Mouse (Mus musculus) midbrain, embryonic 13.5 days (tissue): Measurements from ENCODE around the gene Tctn1. TPM values are rescaled to one million over a fixed set of nuclear protein-coding genes. Genes with fewer than 3 reads are reported as not detected.

Experiments
- ATAC-seq: fragments of 200-750 bp; cut with Nextera tagmentation; 2 replicates; pipeline ENCODE4 v1.8.0; 2017; ENCODE audit warnings: mild to moderate bottlenecking, moderate TSS enrichment, moderate library complexity
- H3K27ac ChIP-seq: fragments of 300-500 bp; sonication (generic); 2 replicates; pipeline ENCODE4 v1.5.1; 2015; ENCODE audit warnings: inconsistent platforms, mild to moderate bottlenecking, moderate library complexity
- H3K27me3 ChIP-seq: fragments of 300-500 bp; sonication (generic); 2 replicates; pipeline ENCODE4 v1.6.1; 2015; ENCODE audit warnings: mild to moderate bottlenecking, inconsistent platforms
- H3K36me3 ChIP-seq: fragments of 300-500 bp; sonication (generic); 2 replicates; pipeline ENCODE4 v1.6.1; 2015; ENCODE audit warnings: mild to moderate bottlenecking, inconsistent platforms
- H3K4me1 ChIP-seq: fragments of 300-500 bp; sonication (generic); replicated peaks from 2 replicates; pipeline ENCODE4 v1.6.1; 2015; ENCODE audit warnings: inconsistent platforms
- H3K4me2 ChIP-seq: fragments of 300-500 bp; sonication (generic); replicated peaks from 2 replicates; pipeline ENCODE4 v1.6.1; 2015; ENCODE audit warnings: moderate library complexity, mild to moderate bottlenecking, inconsistent platforms
- H3K4me3 ChIP-seq: fragments of 300-500 bp; sonication (generic); replicated peaks from 2 replicates; pipeline ENCODE4 v1.5.1; 2015; ENCODE audit warnings: mild to moderate bottlenecking, inconsistent platforms
- H3K9ac ChIP-seq: fragments of 300-500 bp; sonication (generic); replicated peaks from 2 replicates; pipeline ENCODE4 v1.6.1; 2015; ENCODE audit warnings: mild to moderate bottlenecking, inconsistent platforms
- H3K9me3 ChIP-seq: fragments of 300-500 bp; sonication (generic); 2 replicates; pipeline ENCODE4 v1.6.1; 2016; ENCODE audit warnings: mild to moderate bottlenecking, inconsistent platforms
- WGBS: fragments of 180-500 bp; shearing (Covaris S2); methylation state at CpG from one replicate; pipeline ENCODE4 v1.1.7; 2015; 5-methylcytosine and 5-hydroxymethylcytosine counted together
- polyA plus RNA-seq: library from polyadenylated mRNA; unstranded; fragments of >200 nt; fragmentation: Nextera tagmentation; extraction: Ambion mirVana; gene quantifications from 2 replicates; pipeline ENCODE4 v1.2.1, GENCODE M21; 2015

Tctn1 gene
- polyA plus RNA-seq, 1 experiment from 2014 or later: 6.4 TPM

- H3K27ac ChIP-seq: peak within 1 kb of the TSS; percentile 92
- peak within 1 kb of the TSS; percentile 90 for H3K9ac ChIP-seq
- peaks cover 21% of the 10 kb centered on the region for H3K36me3 ChIP-seq
- under 1% methylated on average over 70 of the region's 114 CpGs for WGBS
- H3K27me3 ChIP-seq: no peaks in the 10 kb centered on the region
- H3K4me2 ChIP-seq: peak within 1 kb of the TSS; percentile 99
- H3K9me3 ChIP-seq: no peaks in the 10 kb centered on the region
- H3K4me1 ChIP-seq: peaks cover 27% of the 10 kb centered on the region
- ATAC-seq: peak; percentile 94
- H3K4me3 ChIP-seq: peak within 1 kb of the TSS; percentile 95
Observed at GRCm38 (mm10) chr5:122284183-122285028, 20.1 kb upstream of the Tctn1 start, which contains the start of gene Pptc7. Pptc7 (plus strand) TSS chr5:122284365.

- Histone ChIP-seq H3K4me1 (peaks cover 27% of the 10 kb centered on the region), H3K4me3 (peak overlapping the region; percentile 95), H3K36me3 (peaks cover 18% of the 10 kb centered on the region), H3K9ac (no peak overlapping the region), H3K27me3 (no peaks in the 10 kb centered on the region), H3K4me2 (peak overlapping the region; percentile 99), H3K27ac (no peak overlapping the region), H3K9me3 (no peaks in the 10 kb centered on the region)
- WGBS: 33% methylated on average over 2 of the region's 2 CpGs
- ATAC-seq: no peak
Observed at GRCm38 (mm10) chr5:122283828-122284182, 19.5 kb upstream of the Tctn1 start.

DNA sequence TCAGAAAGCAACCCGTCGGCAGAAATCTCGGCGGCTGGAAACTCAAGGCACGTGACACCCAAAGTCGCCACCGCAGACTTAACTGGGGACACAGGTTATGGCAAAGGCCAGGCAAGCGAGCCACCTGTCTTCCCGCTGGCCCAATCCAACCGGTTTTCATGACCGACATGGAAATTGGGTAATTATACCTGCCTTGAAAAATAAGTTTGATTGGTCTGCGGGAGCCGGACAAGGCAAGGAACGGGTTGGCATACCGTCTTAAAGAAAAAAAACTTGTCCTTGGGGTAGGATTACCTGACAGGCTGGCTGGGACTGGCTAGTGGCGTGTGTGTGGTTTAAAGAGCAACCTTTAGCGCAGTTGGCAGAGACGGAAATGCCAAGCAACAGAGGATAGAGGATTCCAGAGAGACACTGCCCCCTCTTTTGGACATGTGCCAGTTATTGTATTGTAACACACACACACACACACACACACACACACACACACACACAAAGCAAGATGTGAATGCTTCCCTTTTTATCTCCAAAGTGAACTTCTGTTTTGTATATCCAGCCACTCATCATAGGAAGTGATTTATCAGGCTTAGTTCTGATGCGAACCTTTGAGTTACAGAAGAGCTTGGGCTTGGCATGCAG lies 16.7 kb upstream of the Tctn1 start:
- Histone ChIP-seq H3K4me3 (no peak overlapping the region), H3K9me3 (no peaks in the 10 kb centered on the region), H3K4me2 (no peak overlapping the region), H3K9ac (no peak overlapping the region), H3K27ac (no peak overlapping the region), H3K27me3 (no peaks in the 10 kb centered on the region), H3K4me1 (peaks cover 12% of the 10 kb centered on the region), H3K36me3 (no peaks in the 10 kb centered on the region)
- WGBS: 40% methylated on average over 19 of the region's 19 CpGs
- ATAC-seq: no peak

DNA sequence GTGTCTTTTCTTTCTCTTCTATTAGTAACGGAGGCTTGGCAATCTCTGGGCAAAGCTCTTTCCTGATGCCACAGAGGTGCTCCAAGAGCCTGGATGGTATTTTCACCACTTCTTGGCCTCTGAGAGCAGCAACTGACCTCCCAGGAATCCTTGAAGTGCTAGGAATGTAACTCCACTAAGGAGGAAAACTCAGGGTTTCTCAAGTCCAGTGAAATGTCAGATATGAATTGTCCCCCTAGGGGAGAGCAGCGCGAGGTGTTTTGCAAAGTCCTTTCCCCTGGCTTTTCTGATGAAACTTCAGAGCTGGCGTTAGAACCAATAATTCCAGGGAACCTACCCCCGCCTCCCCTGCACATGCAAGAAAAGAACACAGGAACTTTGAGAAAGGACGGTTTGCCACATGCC lies 16.2 kb upstream of the Tctn1 start:
- H3K36me3 ChIP-seq: no peaks in the 10 kb centered on the region
- no peaks in the 10 kb centered on the region for H3K27me3 ChIP-seq
- no peak overlapping the region for H3K4me3 ChIP-seq
- H3K9me3 ChIP-seq: no peaks in the 10 kb centered on the region
- H3K27ac ChIP-seq: no peak overlapping the region
- no peak for ATAC-seq
- H3K4me2 ChIP-seq: no peak overlapping the region
- peaks cover 7% of the 10 kb centered on the region for H3K4me1 ChIP-seq
- 54% methylated on average over 6 of the region's 6 CpGs for WGBS
- no peak overlapping the region for H3K9ac ChIP-seq

- Histone ChIP-seq H3K9ac (no peak overlapping the region), H3K9me3 (no peaks in the 10 kb centered on the region), H3K27ac (no peak overlapping the region), H3K4me1 (peaks cover 4% of the 10 kb centered on the region; the same call in 1 of the 2 replicates), H3K4me2 (no peak overlapping the region), H3K36me3 (no peaks in the 10 kb centered on the region), H3K27me3 (no peaks in the 10 kb centered on the region), H3K4me3 (no peak overlapping the region)
- WGBS: 86% methylated on average over 12 of the region's 12 CpGs
- no peak for ATAC-seq
Observed at GRCm38 (mm10) chr5:122279799-122280421, 15.7 kb upstream of the Tctn1 start.

DNA sequence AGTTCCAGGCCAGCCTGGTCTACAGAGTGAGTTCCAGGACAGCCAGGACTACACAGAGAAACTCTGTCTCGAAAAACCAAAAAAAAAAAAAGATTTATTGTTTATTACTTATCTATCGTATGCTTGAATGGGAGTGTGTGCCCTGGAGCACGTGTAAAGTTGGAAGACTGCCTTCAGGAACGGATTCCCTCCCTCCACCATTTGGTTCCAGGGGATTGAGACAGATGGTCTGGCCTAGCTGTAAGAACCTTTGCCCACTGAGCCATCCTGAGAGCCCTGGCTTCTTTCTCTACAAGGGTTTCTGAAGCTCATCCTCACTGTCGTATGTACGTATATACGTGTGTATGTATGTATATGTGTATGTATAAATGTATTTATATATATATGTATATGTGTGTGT lies 14.7 kb upstream of the Tctn1 start:
- no peaks in the 10 kb centered on the region for H3K9me3 ChIP-seq
- no peak overlapping the region for H3K4me3 ChIP-seq
- no peak overlapping the region for H3K27ac ChIP-seq
- no peaks in the 10 kb centered on the region for H3K36me3 ChIP-seq
- no peak overlapping the region for H3K4me2 ChIP-seq
- no peak overlapping the region for H3K9ac ChIP-seq
- WGBS: 91% methylated on average over 7 of the region's 7 CpGs
- ATAC-seq: no peak
- peaks cover 9% of the 10 kb centered on the region; the same call in 1 of the 2 replicates for H3K4me1 ChIP-seq
- no peaks in the 10 kb centered on the region for H3K27me3 ChIP-seq

- Histone ChIP-seq H3K9ac (no peak overlapping the region), H3K4me1 (peaks cover 6% of the 10 kb centered on the region; the same call in 1 of the 2 replicates), H3K9me3 (no peaks in the 10 kb centered on the region), H3K4me2 (no peak overlapping the region), H3K27me3 (no peaks in the 10 kb centered on the region), H3K36me3 (no peaks in the 10 kb centered on the region), H3K4me3 (no peak overlapping the region), H3K27ac (no peak overlapping the region)
- 13% methylated on average over 5 of the region's 5 CpGs for WGBS
- ATAC-seq: no peak
Observed at GRCm38 (mm10) chr5:122274785-122275184, 10.5 kb upstream of the Tctn1 start.

DNA sequence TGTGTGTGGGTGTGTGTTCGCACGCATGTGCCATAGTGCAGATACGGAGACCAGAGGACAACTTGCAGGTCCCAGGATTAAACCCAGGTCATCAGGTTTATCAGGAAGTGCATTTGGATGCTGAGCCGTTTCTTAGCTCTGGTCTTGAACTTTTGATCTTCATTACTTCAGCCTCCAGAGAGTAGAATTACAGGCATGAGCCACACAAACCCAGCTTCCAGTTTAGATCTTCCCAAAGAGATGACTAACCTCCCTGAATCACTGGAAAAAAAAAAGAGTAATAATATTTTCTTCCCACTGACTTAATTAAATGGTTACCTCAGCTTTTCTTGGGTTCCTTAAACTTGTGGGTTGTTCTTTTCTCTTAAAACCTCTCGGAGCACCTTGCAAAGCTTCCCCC lies 8.6 kb upstream of the Tctn1 start:
- 88% methylated on average over 5 of the region's 5 CpGs for WGBS

DNA sequence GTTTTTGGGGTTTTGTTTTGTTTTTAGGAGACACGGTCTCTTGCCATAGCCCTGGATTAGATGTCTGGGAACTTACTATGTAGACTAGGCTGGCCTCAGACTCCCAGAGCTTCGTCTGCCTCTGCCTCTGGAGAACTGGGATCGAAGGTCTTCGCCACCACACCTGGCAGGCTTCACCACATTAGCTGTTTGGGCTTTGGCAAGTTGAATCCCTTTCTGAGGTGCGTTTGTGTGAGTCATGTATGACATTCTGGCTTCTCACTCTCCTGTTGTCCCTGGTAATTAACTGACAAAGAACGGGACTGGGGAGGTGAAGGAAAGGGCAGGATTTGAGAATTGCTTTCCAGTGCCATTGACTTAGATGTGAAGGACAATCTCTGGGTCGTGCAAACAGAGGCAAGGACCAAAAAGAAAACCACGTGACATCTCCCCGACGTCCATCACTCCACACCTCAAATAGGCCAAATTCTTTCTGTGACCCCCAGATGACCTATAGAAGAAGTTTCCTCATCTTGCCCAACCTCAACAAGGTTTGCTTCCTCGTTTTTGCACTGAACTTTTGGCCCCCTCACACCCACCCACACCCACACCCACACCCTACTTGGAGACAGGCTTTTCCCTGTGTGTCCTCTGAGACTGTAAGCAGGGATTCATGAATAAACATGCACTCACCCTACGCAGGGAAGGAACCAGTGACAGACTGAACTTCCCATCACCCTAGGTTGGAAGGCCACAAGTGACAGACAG lies 4.8 kb upstream of the Tctn1 start:
- WGBS: 75% methylated on average over 12 of the region's 12 CpGs

More for the DNA sequence above, 8.6 kb upstream of the Tctn1 start:
- Histone ChIP-seq H3K4me2 (no peak overlapping the region), H3K36me3 (no peaks in the 10 kb centered on the region), H3K4me1 (peaks cover 6% of the 10 kb centered on the region; the same call in 1 of the 2 replicates), H3K27me3 (no peaks in the 10 kb centered on the region), H3K9ac (no peak overlapping the region), H3K27ac (no peak overlapping the region), H3K4me3 (no peak overlapping the region), H3K9me3 (no peaks in the 10 kb centered on the region)
- no peak for ATAC-seq

GRCm38 (mm10) chr5:122267899-122268298 lies 3.6 kb upstream of the Tctn1 start:
- H3K4me3 ChIP-seq: no peak overlapping the region
- H3K4me1 ChIP-seq: peaks cover 10% of the 10 kb centered on the region
- no peaks in the 10 kb centered on the region for H3K9me3 ChIP-seq
- no peak overlapping the region for H3K27ac ChIP-seq
- H3K9ac ChIP-seq: no peak overlapping the region
- H3K36me3 ChIP-seq: no peaks in the 10 kb centered on the region
- 30% methylated on average over 5 of the region's 5 CpGs for WGBS
- H3K27me3 ChIP-seq: no peaks in the 10 kb centered on the region
- no peak overlapping the region for H3K4me2 ChIP-seq
- no peak for ATAC-seq

More for the DNA sequence above, 4.8 kb upstream of the Tctn1 start:
- Histone ChIP-seq H3K4me2 (no peak overlapping the region), H3K9ac (no peak overlapping the region), H3K36me3 (no peaks in the 10 kb centered on the region), H3K27ac (no peak overlapping the region), H3K27me3 (no peaks in the 10 kb centered on the region), H3K4me1 (no peaks in the 10 kb centered on the region; the same call in 1 of the 2 replicates), H3K9me3 (no peaks in the 10 kb centered on the region), H3K4me3 (no peak overlapping the region)
- no peak for ATAC-seq

DNA sequence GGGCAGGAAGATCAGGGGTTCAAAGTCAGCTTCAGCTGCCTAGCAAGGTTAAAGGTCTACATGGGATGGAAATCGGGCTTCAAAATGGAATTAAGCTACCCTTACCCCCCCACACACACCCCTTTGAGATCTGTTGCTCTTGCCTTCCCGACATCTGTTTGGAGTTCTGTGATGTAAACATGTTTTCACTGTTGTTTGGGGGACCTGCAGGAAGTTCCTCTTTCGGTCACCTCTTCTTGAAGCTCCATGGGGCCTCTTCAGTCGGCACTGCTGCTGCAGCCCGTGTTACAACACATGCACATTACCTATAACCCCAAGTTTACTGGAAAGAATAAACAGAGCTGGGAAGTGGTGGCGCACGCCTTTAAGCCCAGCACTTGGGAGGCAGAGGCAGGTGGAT lies 2.9 kb upstream of the Tctn1 start:
- no peak overlapping the region for H3K4me2 ChIP-seq
- H3K27ac ChIP-seq: no peak overlapping the region
- no peaks in the 10 kb centered on the region for H3K27me3 ChIP-seq
- no peak overlapping the region for H3K4me3 ChIP-seq
- no peak overlapping the region for H3K9ac ChIP-seq
- 81% methylated on average over 7 of the region's 7 CpGs for WGBS
- peaks cover 10% of the 10 kb centered on the region for H3K4me1 ChIP-seq
- H3K9me3 ChIP-seq: no peaks in the 10 kb centered on the region
- no peak for ATAC-seq
- H3K36me3 ChIP-seq: no peaks in the 10 kb centered on the region
